Mouse (Mus musculus): Measurements from ENCODE around the gene Tmem210. TPM values are rescaled to one million over a fixed set of nuclear protein-coding genes. Genes with fewer than 3 reads are reported as not detected.

The Tmem210 gene
- polyA plus RNA-seq, 1 experiment from 2014 or later: not detected

- Histone ChIP-seq H3K4me2 (ENCODE audit: low read length) (peak overlapping the region; percentile 99), H3K4me3 (ENCODE audit: low read depth, low read length) (peak overlapping the region; percentile 81), H3K36me3 (ENCODE audit: control insufficient read depth, insufficient read depth, low read length) (no peaks in the 10 kb centered on the region), H3K9me3 (replicated peaks; ENCODE audit: control insufficient read depth, low read length) (no peaks in the 10 kb centered on the region), H3K9ac (ENCODE audit: low read length) (peak overlapping the region; percentile 75), H3K27me3 (replicated peaks; ENCODE audit: control insufficient read depth, insufficient read depth, low read length) (peaks cover 13% of the 10 kb centered on the region), H3K4me1 (ENCODE audit: control insufficient read depth, insufficient read depth, low read length) (peaks cover 41% of the 10 kb centered on the region), H3K27ac (ENCODE audit: low read depth, low read length) (no peak overlapping the region; the same call in 1 of the 2 replicates)
- DNase-seq (ENCODE audit: low spot score) (peak; percentile 45), ATAC-seq (peak; percentile 28; the same call in 1 of the 2 replicates)
- WGBS: under 1% methylated on average over 75 of the region's 82 CpGs
Measured at GRCm38 (mm10) chr2:25262795-25263622, 24.9 kb upstream of the Tmem210 start.

DNA sequence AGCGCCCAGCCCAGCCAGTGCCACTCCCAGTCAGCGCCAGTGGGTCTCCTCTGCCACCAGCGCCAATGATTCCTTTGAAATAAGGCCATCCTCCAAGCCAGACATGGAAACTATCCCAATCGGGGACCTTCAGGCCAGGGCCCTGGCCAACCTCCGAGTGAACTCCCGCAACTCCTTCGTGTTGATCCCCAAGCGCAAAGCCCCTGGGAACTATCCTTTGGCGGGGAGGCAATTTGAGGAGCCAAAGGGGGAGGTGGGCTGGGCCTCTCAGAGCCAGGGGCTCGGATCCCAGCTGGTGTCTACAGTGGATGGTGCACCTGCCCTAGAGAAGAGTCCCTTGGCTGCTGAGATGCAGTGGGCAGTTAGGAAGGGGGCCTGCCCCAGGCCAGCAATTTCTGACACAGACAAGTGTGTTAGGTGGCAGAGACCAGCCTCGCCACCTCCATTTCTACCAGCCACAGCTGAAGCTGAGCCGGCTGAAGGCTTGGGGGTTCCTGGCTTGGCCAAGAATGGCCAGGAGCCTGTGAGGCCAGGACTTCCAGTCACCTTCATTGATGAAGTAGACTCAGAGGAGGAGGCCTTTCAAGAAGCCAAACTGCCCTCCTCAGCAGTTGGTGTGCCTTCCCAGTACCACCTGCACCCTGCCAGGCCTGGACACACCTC is 24.2 kb upstream of the Tmem210 start:
- Histone ChIP-seq H3K36me3 (ENCODE audit: control insufficient read depth, insufficient read depth, low read length) (peaks cover 3% of the 10 kb centered on the region; the same call in 1 of the 2 replicates), H3K4me1 (ENCODE audit: control insufficient read depth, insufficient read depth, low read length) (peaks cover 41% of the 10 kb centered on the region), H3K9ac (ENCODE audit: low read length) (peak overlapping the region; percentile 75), H3K4me3 (ENCODE audit: low read depth, low read length) (peak overlapping the region; percentile 81), H3K27me3 (replicated peaks; ENCODE audit: control insufficient read depth, insufficient read depth, low read length) (peaks cover 13% of the 10 kb centered on the region), H3K4me2 (ENCODE audit: low read length) (peak overlapping the region; percentile 99), H3K9me3 (replicated peaks; ENCODE audit: control insufficient read depth, low read length) (no peaks in the 10 kb centered on the region), H3K27ac (ENCODE audit: low read depth, low read length) (no peak overlapping the region)
- no peak for DNase-seq (ENCODE audit: low spot score)
- no peak for ATAC-seq
- WGBS: 21% methylated on average over 12 of the region's 12 CpGs

- ATAC-seq (no peak), DNase-seq (ENCODE audit: low spot score) (no peak)
- Histone ChIP-seq H3K36me3 (ENCODE audit: control insufficient read depth, insufficient read depth, low read length) (peaks cover 8% of the 10 kb centered on the region), H3K9ac (ENCODE audit: low read length) (no peak overlapping the region), H3K4me1 (ENCODE audit: control insufficient read depth, insufficient read depth, low read length) (peaks cover 41% of the 10 kb centered on the region), H3K4me2 (ENCODE audit: low read length) (peak overlapping the region; percentile 99), H3K27me3 (replicated peaks; ENCODE audit: control insufficient read depth, insufficient read depth, low read length) (peaks cover 13% of the 10 kb centered on the region), H3K9me3 (replicated peaks; ENCODE audit: control insufficient read depth, low read length) (no peaks in the 10 kb centered on the region), H3K27ac (ENCODE audit: low read depth, low read length) (no peak overlapping the region), H3K4me3 (ENCODE audit: low read depth, low read length) (no peak overlapping the region)
- 72% methylated on average over 5 of the region's 5 CpGs for WGBS
Measured at GRCm38 (mm10) chr2:25264286-25264660, 23.7 kb upstream of the Tmem210 start.

GRCm38 (mm10) chr2:25264851-25265250 is 23.1 kb upstream of the Tmem210 start:
- Histone ChIP-seq H3K4me3 (ENCODE audit: low read depth, low read length) (no peak overlapping the region), H3K9ac (ENCODE audit: low read length) (peak overlapping the region; percentile 25; the same call in 1 of the 2 replicates), H3K9me3 (replicated peaks; ENCODE audit: control insufficient read depth, low read length) (no peaks in the 10 kb centered on the region), H3K27me3 (replicated peaks; ENCODE audit: control insufficient read depth, insufficient read depth, low read length) (peaks cover 13% of the 10 kb centered on the region), H3K4me2 (ENCODE audit: low read length) (peak overlapping the region; percentile 99; the same call in 1 of the 2 replicates), H3K36me3 (ENCODE audit: control insufficient read depth, insufficient read depth, low read length) (peaks cover 14% of the 10 kb centered on the region), H3K27ac (ENCODE audit: low read depth, low read length) (no peak overlapping the region), H3K4me1 (ENCODE audit: control insufficient read depth, insufficient read depth, low read length) (peaks cover 41% of the 10 kb centered on the region)
- no peak for DNase-seq (ENCODE audit: low spot score)
- no peak for ATAC-seq
- 73% methylated on average over 3 of the region's 3 CpGs for WGBS

- ATAC-seq (no peak), DNase-seq (ENCODE audit: low spot score) (no peak)
- WGBS: 72% methylated on average over 6 of the region's 6 CpGs
- Histone ChIP-seq H3K4me2 (ENCODE audit: low read length) (peak overlapping the region; percentile 19; the same call in 1 of the 2 replicates), H3K27ac (ENCODE audit: low read depth, low read length) (no peak overlapping the region), H3K27me3 (replicated peaks; ENCODE audit: control insufficient read depth, insufficient read depth, low read length) (peaks cover 13% of the 10 kb centered on the region), H3K9me3 (replicated peaks; ENCODE audit: control insufficient read depth, low read length) (no peaks in the 10 kb centered on the region), H3K9ac (ENCODE audit: low read length) (peak overlapping the region; percentile 41), H3K4me1 (ENCODE audit: control insufficient read depth, insufficient read depth, low read length) (peaks cover 42% of the 10 kb centered on the region), H3K4me3 (ENCODE audit: low read depth, low read length) (no peak overlapping the region), H3K36me3 (ENCODE audit: control insufficient read depth, insufficient read depth, low read length) (peaks cover 26% of the 10 kb centered on the region)
Measured at GRCm38 (mm10) chr2:25265897-25266656, 21.9 kb upstream of the Tmem210 start.

- ATAC-seq: no peak
- WGBS: 28% methylated on average over 2 of the region's 2 CpGs
- no peak overlapping the region for H3K4me3 ChIP-seq (ENCODE audit: low read depth, low read length)
- peak overlapping the region; percentile 19; the same call in 1 of the 2 replicates for H3K4me2 ChIP-seq (ENCODE audit: low read length)
- peak overlapping the region; percentile 5; the same call in 1 of the 2 replicates for H3K27ac ChIP-seq (ENCODE audit: low read depth, low read length)
- peaks cover 27% of the 10 kb centered on the region for H3K36me3 ChIP-seq (ENCODE audit: control insufficient read depth, insufficient read depth, low read length)
- peaks cover 49% of the 10 kb centered on the region for H3K4me1 ChIP-seq (ENCODE audit: control insufficient read depth, insufficient read depth, low read length)
- peaks cover 13% of the 10 kb centered on the region for H3K27me3 ChIP-seq (replicated peaks; ENCODE audit: control insufficient read depth, insufficient read depth, low read length)
- H3K9ac ChIP-seq (ENCODE audit: low read length): peak overlapping the region; percentile 41; the same call in 1 of the 2 replicates
- DNase-seq (ENCODE audit: low spot score): no peak
- no peaks in the 10 kb centered on the region for H3K9me3 ChIP-seq (replicated peaks; ENCODE audit: control insufficient read depth, low read length)
Measured at GRCm38 (mm10) chr2:25266720-25267119, 21.2 kb upstream of the Tmem210 start.

DNA sequence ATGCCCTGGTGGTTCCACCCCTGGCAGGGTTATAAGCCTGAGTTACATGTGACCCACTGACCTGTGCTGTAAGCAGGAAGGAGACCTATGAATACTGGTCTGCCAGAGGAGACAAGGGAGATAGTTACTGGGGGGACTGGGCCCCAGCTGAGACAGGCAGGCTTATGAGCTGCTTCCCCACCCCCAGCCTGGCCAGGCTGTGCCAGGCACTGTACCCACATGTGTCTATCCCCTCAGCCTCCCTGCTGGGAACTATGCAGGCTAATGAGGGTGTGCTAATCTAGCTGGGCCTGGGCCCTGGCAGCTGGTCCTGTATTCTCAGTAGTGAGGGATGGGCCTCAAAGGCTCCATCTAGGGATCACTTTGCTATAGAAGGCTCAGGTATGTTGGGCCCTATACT is 20.7 kb upstream of the Tmem210 start:
- peaks cover 27% of the 10 kb centered on the region for H3K36me3 ChIP-seq (ENCODE audit: control insufficient read depth, insufficient read depth, low read length)
- peaks cover 13% of the 10 kb centered on the region for H3K27me3 ChIP-seq (replicated peaks; ENCODE audit: control insufficient read depth, insufficient read depth, low read length)
- peak overlapping the region; percentile 19; the same call in 1 of the 2 replicates for H3K4me2 ChIP-seq (ENCODE audit: low read length)
- no peak for ATAC-seq
- H3K9ac ChIP-seq (ENCODE audit: low read length): 0 out of 2 replicates have a peak overlapping the region, but pooled peaks have one; percentile 9
- H3K4me3 ChIP-seq (ENCODE audit: low read depth, low read length): no peak overlapping the region
- no peaks in the 10 kb centered on the region for H3K9me3 ChIP-seq (replicated peaks; ENCODE audit: control insufficient read depth, low read length)
- H3K27ac ChIP-seq (ENCODE audit: low read depth, low read length): peak overlapping the region; percentile 5; the same call in 1 of the 2 replicates
- H3K4me1 ChIP-seq (ENCODE audit: control insufficient read depth, insufficient read depth, low read length): peaks cover 46% of the 10 kb centered on the region
- peak; percentile 50 for DNase-seq (ENCODE audit: low spot score)

- ATAC-seq (no peak), DNase-seq (ENCODE audit: low spot score) (no peak)
- peaks cover 13% of the 10 kb centered on the region for H3K27me3 ChIP-seq (replicated peaks; ENCODE audit: control insufficient read depth, insufficient read depth, low read length)
- H3K36me3 ChIP-seq (ENCODE audit: control insufficient read depth, insufficient read depth, low read length): peaks cover 27% of the 10 kb centered on the region
- peaks cover 46% of the 10 kb centered on the region for H3K4me1 ChIP-seq (ENCODE audit: control insufficient read depth, insufficient read depth, low read length)
- H3K4me3 ChIP-seq (ENCODE audit: low read depth, low read length): no peak overlapping the region
- H3K4me2 ChIP-seq (ENCODE audit: low read length): no peak overlapping the region
- no peak overlapping the region for H3K9ac ChIP-seq (ENCODE audit: low read length)
- H3K27ac ChIP-seq (ENCODE audit: low read depth, low read length): no peak overlapping the region
- no peaks in the 10 kb centered on the region for H3K9me3 ChIP-seq (replicated peaks; ENCODE audit: control insufficient read depth, low read length)
- 78% methylated on average over 4 of the region's 4 CpGs for WGBS
Measured at GRCm38 (mm10) chr2:25267746-25268309, 20.1 kb upstream of the Tmem210 start.

Data from forebrain, embryonic 14.5 days (tissue).